In genomic region chr12:28792613-28793012, GRCm38 (mm10) we compare ENCODE assay signal across 21 mouse cellular contexts. TPM values are rescaled to one million over a fixed set of nuclear protein-coding genes. Genes with fewer than 3 reads are reported as not detected.
DNase-seq lines count a peak whose midpoint lies in the region; ATAC-seq and TF ChIP-seq lines count a peak whose summit lies in the region.
"Had no signal": no experiment of that assay in that cellular context is flagged by ENCODE, and none has a peak within 500 bp of the region (broad histone marks: within the 10 kb centered on the region; RNA-seq: fewer than 3 reads in every experiment).

No protein-coding gene starts in this region.

- 39% methylated on average over 3 of the region's 3 CpGs for WGBS in hindbrain, embryonic 15.5 days
- WGBS in hindbrain, embryonic 11.5 days, result 77% methylated on average over 3 of the region's 3 CpGs
- WGBS in midbrain, embryonic 14.5 days, result 64% methylated on average over 3 of the region's 3 CpGs
- 82% methylated on average over 3 of the region's 3 CpGs for WGBS in midbrain, embryonic 10.5 days
- WGBS in midbrain, embryonic 16.5 days, result 35% methylated on average over 3 of the region's 3 CpGs
- 85% methylated on average over 3 of the region's 3 CpGs for WGBS in kidney, adult 2 months

- H3K9ac ChIP-seq in hindbrain, embryonic 15.5 days, result no peak overlapping the region
- no peak overlapping the region for H3K9ac ChIP-seq in hindbrain, embryonic 11.5 days (ENCODE audit: low read depth, low read length)
- no peak overlapping the region for H3K9ac ChIP-seq in midbrain, embryonic 14.5 days (replicated peaks; ENCODE audit: low read length)
- no peak overlapping the region for H3K9ac ChIP-seq in midbrain, embryonic 16.5 days (ENCODE audit: low read depth, low read length)
- H3K9ac ChIP-seq: embryonic facial prominence, embryonic 15.5 days; forebrain, embryonic 15.5 days; heart, embryonic 15.5 days; intestine, embryonic 15.5 days had no signal

- H3K27me3 ChIP-seq in hindbrain, embryonic 15.5 days, result no peaks in the 10 kb centered on the region
- no peaks in the 10 kb centered on the region for H3K27me3 ChIP-seq in hindbrain, embryonic 11.5 days (ENCODE audit: control insufficient read depth, insufficient read depth, low read length)
- H3K27me3 ChIP-seq in midbrain, embryonic 14.5 days (ENCODE audit: control insufficient read depth, insufficient read depth, low read length), result no peaks in the 10 kb centered on the region
- no peaks in the 10 kb centered on the region for H3K27me3 ChIP-seq in midbrain, embryonic 10.5 days (ENCODE audit: low read depth, poor library complexity, severe bottlenecking)
- H3K27me3 ChIP-seq in midbrain, embryonic 16.5 days (ENCODE audit: control insufficient read depth, insufficient read depth, low read depth, low read length), result no peaks in the 10 kb centered on the region
- H3K27me3 ChIP-seq in kidney, adult 2 months (replicated peaks; ENCODE audit: control insufficient read depth, insufficient read depth, low read length), result no peaks in the 10 kb centered on the region
- H3K27me3 ChIP-seq: embryonic facial prominence, embryonic 15.5 days; forebrain, embryonic 15.5 days; heart, embryonic 15.5 days; intestine, embryonic 15.5 days had no signal

- 0 out of 2 replicates have a peak overlapping the region, but pooled peaks have one; percentile 10 for H3K27ac ChIP-seq in hindbrain, embryonic 15.5 days (replicated peaks)
- no peak overlapping the region for H3K27ac ChIP-seq in hindbrain, embryonic 11.5 days (ENCODE audit: low read depth, low read length)
- H3K27ac ChIP-seq in midbrain, embryonic 14.5 days (replicated peaks; ENCODE audit: low read depth, low read length), result no peak overlapping the region; the same call in 1 of the 2 replicates
- H3K27ac ChIP-seq in midbrain, embryonic 10.5 days (replicated peaks), result no peak overlapping the region
- peak overlapping the region; percentile 73 for H3K27ac ChIP-seq in midbrain, embryonic 16.5 days (ENCODE audit: low read length)
- H3K27ac ChIP-seq in kidney, adult 2 months (ENCODE audit: insufficient read depth, low read depth, low read length), result no peak overlapping the region
- H3K27ac ChIP-seq: embryonic facial prominence, embryonic 15.5 days; forebrain, embryonic 15.5 days; heart, adult 2 months; heart, embryonic 15.5 days; intestine, embryonic 15.5 days had no signal

- ATAC-seq in hindbrain, embryonic 15.5 days (ENCODE audit: low FRiP score, low read depth), result no peak
- no peak for ATAC-seq in hindbrain, embryonic 11.5 days (ENCODE audit: low FRiP score)
- no peak for ATAC-seq in midbrain, embryonic 14.5 days (ENCODE audit: low FRiP score, low TSS enrichment)
- ATAC-seq in midbrain, embryonic 16.5 days, result peak; percentile 49; the same call in 1 of the 2 replicates
- ATAC-seq: forebrain, embryonic 15.5 days; intestine, embryonic 15.5 days had no signal

- peaks cover 15% of the 10 kb centered on the region for H3K4me1 ChIP-seq in hindbrain, embryonic 15.5 days (replicated peaks)
- H3K4me1 ChIP-seq in hindbrain, embryonic 11.5 days (replicated peaks; ENCODE audit: control insufficient read depth, insufficient read depth, low read length), result no peaks in the 10 kb centered on the region
- peaks cover 4% of the 10 kb centered on the region; the same call in 1 of the 2 replicates for H3K4me1 ChIP-seq in midbrain, embryonic 14.5 days (ENCODE audit: control insufficient read depth, insufficient read depth, low read length)
- peaks cover 42% of the 10 kb centered on the region for H3K4me1 ChIP-seq in midbrain, embryonic 10.5 days
- H3K4me1 ChIP-seq in midbrain, embryonic 16.5 days (ENCODE audit: control insufficient read depth, insufficient read depth, low read length), result peaks cover 12% of the 10 kb centered on the region
- H3K4me1 ChIP-seq in kidney, adult 2 months (ENCODE audit: control insufficient read depth, insufficient read depth, low read length), result no peaks in the 10 kb centered on the region
- H3K4me1 ChIP-seq: embryonic facial prominence, embryonic 15.5 days; intestine, embryonic 15.5 days had no signal

- no peaks in the 10 kb centered on the region for H3K9me3 ChIP-seq in hindbrain, embryonic 15.5 days
- no peaks in the 10 kb centered on the region for H3K9me3 ChIP-seq in hindbrain, embryonic 11.5 days (ENCODE audit: control insufficient read depth, low read length)
- H3K9me3 ChIP-seq in midbrain, embryonic 14.5 days (ENCODE audit: control insufficient read depth, low read length), result no peaks in the 10 kb centered on the region
- H3K9me3 ChIP-seq in midbrain, embryonic 10.5 days (replicated peaks), result no peaks in the 10 kb centered on the region
- no peaks in the 10 kb centered on the region for H3K9me3 ChIP-seq in midbrain, embryonic 16.5 days (replicated peaks; ENCODE audit: control insufficient read depth, low read length, poor library complexity, severe bottlenecking)
- H3K9me3 ChIP-seq: embryonic facial prominence, embryonic 15.5 days; forebrain, embryonic 15.5 days; heart, embryonic 15.5 days; intestine, embryonic 15.5 days had no signal

- H3K4me2 ChIP-seq in hindbrain, embryonic 15.5 days, result no peak overlapping the region
- H3K4me2 ChIP-seq in hindbrain, embryonic 11.5 days (replicated peaks; ENCODE audit: low read depth, low read length), result no peak overlapping the region
- H3K4me2 ChIP-seq in midbrain, embryonic 14.5 days (ENCODE audit: low read length), result no peak overlapping the region
- H3K4me2 ChIP-seq in midbrain, embryonic 16.5 days (ENCODE audit: low read length), result no peak overlapping the region
- H3K4me2 ChIP-seq: embryonic facial prominence, embryonic 15.5 days; forebrain, embryonic 15.5 days; heart, embryonic 11.5 days; heart, embryonic 15.5 days; intestine, embryonic 15.5 days had no signal

- DNase-seq in hindbrain, embryonic 11.5 days (ENCODE audit: low spot score), result no peak
- DNase-seq in midbrain, embryonic 14.5 days, result peak; percentile 50
- no peak for DNase-seq in midbrain, embryonic 10.5 days (ENCODE audit: low spot score)
- no peak for DNase-seq in kidney, adult 2 months
- DNase-seq: adrenal gland, adult 2 months; adrenal gland, postnatal 25 days; cerebellum, adult 11 months; cerebellum, adult 8-10 months; cerebellum, postnatal 14 days; embryo, embryonic 11 days; gastrocnemius, postnatal 14 days; heart, adult 2 months; heart, postnatal 14 days had no signal

- H3K4me3 ChIP-seq in hindbrain, embryonic 15.5 days, result no peak overlapping the region
- H3K4me3 ChIP-seq in hindbrain, embryonic 11.5 days (ENCODE audit: low read depth, low read length), result no peak overlapping the region
- H3K4me3 ChIP-seq in midbrain, embryonic 14.5 days (replicated peaks; ENCODE audit: low read depth, low read length), result no peak overlapping the region
- no peak overlapping the region for H3K4me3 ChIP-seq in midbrain, embryonic 10.5 days
- H3K4me3 ChIP-seq in midbrain, embryonic 16.5 days (ENCODE audit: low read depth, low read length), result no peak overlapping the region
- H3K4me3 ChIP-seq in kidney, adult 2 months (ENCODE audit: insufficient read depth, low read depth, low read length), result no peak overlapping the region
- H3K4me3 ChIP-seq: embryonic facial prominence, embryonic 15.5 days; erythroblast, embryonic 14.5 days; forebrain, embryonic 15.5 days; heart, adult 2 months; heart, embryonic 15.5 days; intestine, embryonic 15.5 days had no signal

- no peaks in the 10 kb centered on the region for H3K36me3 ChIP-seq in hindbrain, embryonic 15.5 days
- no peaks in the 10 kb centered on the region for H3K36me3 ChIP-seq in hindbrain, embryonic 11.5 days (ENCODE audit: control insufficient read depth, insufficient read depth, low read length)
- no peaks in the 10 kb centered on the region for H3K36me3 ChIP-seq in midbrain, embryonic 14.5 days (ENCODE audit: control insufficient read depth, insufficient read depth, low read length)
- H3K36me3 ChIP-seq in midbrain, embryonic 10.5 days, result no peaks in the 10 kb centered on the region
- no peaks in the 10 kb centered on the region for H3K36me3 ChIP-seq in midbrain, embryonic 16.5 days (ENCODE audit: control insufficient read depth, insufficient read depth, low read length)
- no peaks in the 10 kb centered on the region for H3K36me3 ChIP-seq in kidney, adult 2 months (ENCODE audit: control insufficient read depth, insufficient read depth, low read length)
- H3K36me3 ChIP-seq: embryonic facial prominence, embryonic 15.5 days; forebrain, embryonic 15.5 days; heart, embryonic 15.5 days; intestine, embryonic 15.5 days had no signal

- no peak for TF ChIP-seq POLR2A in kidney, adult 2 months (IDR thresholded peaks at IDR 0.05; ENCODE audit: low read depth, low read length)

- TF ChIP-seq CTCF in kidney, adult 2 months (conservative IDR thresholded peaks at IDR 0.05; ENCODE audit: insufficient read depth, insufficient read length, low read depth, low read length), result no peak

RNA-seq across cellular contexts. Expression of gene Eipr1, which starts 41.0 kb away (rescaled TPM):
- polyA plus RNA-seq in hindbrain, embryonic 15.5 days (2015; fragmentation: Nextera tagmentation; extraction: Ambion mirVana), result 70.9 and 71.8 TPM in 2 replicates
- polyA plus RNA-seq in hindbrain, embryonic 11.5 days (2014; fragmentation: Nextera tagmentation; extraction: Ambion mirVana), result 50.0 and 50.1 TPM in 2 replicates
- polyA plus RNA-seq in midbrain, embryonic 14.5 days (2014; fragmentation: Nextera tagmentation; extraction: Ambion mirVana), result 77.0 and 80.4 TPM in 2 replicates
- polyA plus RNA-seq in midbrain, embryonic 10.5 days (2016; fragmentation: Nextera tagmentation; extraction: Ambion mirVana), result 45.5 and 48.0 TPM in 2 replicates
- 69.7 and 70.7 TPM in 2 replicates for polyA plus RNA-seq in midbrain, embryonic 16.5 days (2015; fragmentation: Nextera tagmentation; extraction: Ambion mirVana)
- polyA plus RNA-seq in kidney, adult 2 months (2012; rRNA removed), result 25.9 and 29.4 TPM in 2 replicates

RNA-seq across cellular contexts. Expression of gene Trappc12, which starts 42.3 kb away (rescaled TPM):
- polyA plus RNA-seq in hindbrain, embryonic 15.5 days (2015; fragmentation: Nextera tagmentation; extraction: Ambion mirVana), result 40.2 and 43.1 TPM in 2 replicates
- polyA plus RNA-seq in hindbrain, embryonic 11.5 days (2014; fragmentation: Nextera tagmentation; extraction: Ambion mirVana), result 36.6 and 38.4 TPM in 2 replicates
- 43.3 and 49.8 TPM in 2 replicates for polyA plus RNA-seq in midbrain, embryonic 14.5 days (2014; fragmentation: Nextera tagmentation; extraction: Ambion mirVana)
- 36.3 and 40.1 TPM in 2 replicates for polyA plus RNA-seq in midbrain, embryonic 10.5 days (2016; fragmentation: Nextera tagmentation; extraction: Ambion mirVana)
- 43.1 and 43.6 TPM in 2 replicates for polyA plus RNA-seq in midbrain, embryonic 16.5 days (2015; fragmentation: Nextera tagmentation; extraction: Ambion mirVana)
- 30.1 and 30.6 TPM in 2 replicates for polyA plus RNA-seq in kidney, adult 2 months (2012; rRNA removed)

Comparison
In these comparisons a context has a peak if more than half of its experiments do, and no peak if none do; other contexts are left out.
1. H3K27ac ChIP-seq: peak in hindbrain, embryonic 15.5 days (single experiment) and midbrain, embryonic 16.5 days (single experiment); none in hindbrain, embryonic 11.5 days (single experiment), midbrain, embryonic 14.5 days (single experiment), midbrain, embryonic 10.5 days (single experiment) and kidney, adult 2 months (single experiment).